Mouse (Mus musculus): ENCODE measurements around the gene Olfr291.

Gene Olfr291

GRCm38 (mm10) chr7:84853253-84853652 lies at the start of gene Olfr291:
TSS of gene Olfr291 (plus strand) at chr7:84853553.
- DNase-seq (ENCODE audit: low spot score), result no peak

GRCm38 (mm10) chr7:84805224-84805623 lies 48.1 kb upstream of the Olfr291 start:
- DNase-seq (ENCODE audit: low spot score), result peak; percentile 18

GRCm38 (mm10) chr7:84806159-84806558 lies 47.2 kb upstream of the Olfr291 start:
- no peak for DNase-seq (ENCODE audit: low spot score)

- DNase-seq (ENCODE audit: low spot score), result no peak
These were observed 31.2 kb downstream of the Olfr291 start for GRCm38 (mm10) chr7:84884530-84884929.

Data from c-Kit-positive CD71-positive TER-119-positive erythroid progenitor cells, embryonic 14.5 days (primary cell).